Mouse (Mus musculus) A20 (cell line): ENCODE measurements around the gene 4933402J07Rik.
A peak's percentile ranks its signal among the peaks of the same experiment; 100 is the strongest.

Experiments used
- DNase-seq: peaks from one replicate; pipeline ENCODE4 v3.0.0-alpha.2; 2011; ENCODE audit warnings: low read depth, low spot score

Gene 4933402J07Rik

GRCm38 (mm10) chr8:87620225-87620624, 56.6 kb downstream of the 4933402J07Rik start:
- DNase-seq = no peak

GRCm38 (mm10) chr8:87621181-87621580, 57.5 kb downstream of the 4933402J07Rik start:
- DNase-seq = no peak

- DNase-seq = no peak
These were observed 66.0 kb downstream of the 4933402J07Rik start for GRCm38 (mm10) chr8:87629656-87630055.

GRCm38 (mm10) chr8:87631776-87632175, 68.1 kb downstream of the 4933402J07Rik start:
- DNase-seq = peak; percentile 91

GRCm38 (mm10) chr8:87636226-87636742, 72.6 kb downstream of the 4933402J07Rik start:
- DNase-seq = no peak
